Mouse (Mus musculus) heart, embryonic 10.5 days (tissue): ENCODE data around the gene Irgq. TPM values are rescaled to one million over a fixed set of nuclear protein-coding genes. Genes with fewer than 3 reads are reported as not detected.

ENCODE experiments used
- DNase-seq: peaks from one replicate; pipeline ENCODE4 v3.0.0-alpha.2; 2017; ENCODE audit warnings: low spot score
- H3K27ac ChIP-seq: fragments of 300-500 bp; sonication (generic); 2 replicates; pipeline ENCODE4 v1.5.1; 2016; ENCODE audit warnings: mild to moderate bottlenecking
- H3K27me3 ChIP-seq: fragments of 300-500 bp; sonication (generic); 2 replicates; pipeline ENCODE4 v1.6.1; 2016; ENCODE audit warnings: mild to moderate bottlenecking; ENCODE audit not compliant: poor library complexity, insufficient read depth, severe bottlenecking
- H3K36me3 ChIP-seq: fragments of 300-500 bp; sonication (generic); 2 replicates; pipeline ENCODE4 v1.6.1; 2016; ENCODE audit warnings: mild to moderate bottlenecking, moderate library complexity
- H3K4me1 ChIP-seq: fragments of 300-500 bp; sonication (generic); 2 replicates; pipeline ENCODE4 v1.6.1; 2016; ENCODE audit warnings: mild to moderate bottlenecking
- H3K4me3 ChIP-seq: fragments of 300-500 bp; sonication (generic); 2 replicates; pipeline ENCODE4 v1.5.1; 2016; ENCODE audit warnings: mild to moderate bottlenecking, moderate library complexity
- H3K9me3 ChIP-seq: fragments of 300-500 bp; sonication (generic); 2 replicates; pipeline ENCODE4 v1.6.1; 2016; ENCODE audit warnings: mild to moderate bottlenecking, moderate library complexity
- WGBS: fragments of 180-500 bp; shearing (Covaris S2); methylation state at CpG from one replicate; pipeline ENCODE4 v1.1.7; 2016; 5-methylcytosine and 5-hydroxymethylcytosine counted together
- polyA plus RNA-seq: library from polyadenylated mRNA; unstranded; fragments of >200 nt; fragmentation: Nextera tagmentation; extraction: Ambion mirVana; gene quantifications from 2 replicates; pipeline ENCODE4 v1.2.1, GENCODE M21; 2016

Irgq gene
- polyA plus RNA-seq, 1 experiment from 2014 or later = 5.7 TPM

GRCm38 (mm10) chr7:24564607-24565265 is 34.2 kb downstream of the Irgq start:
- Histone ChIP-seq H3K27ac (no peak overlapping the region), H3K4me1 (no peaks in the 10 kb centered on the region), H3K9me3 (no peaks in the 10 kb centered on the region), H3K27me3 (no peaks in the 10 kb centered on the region), H3K4me3 (no peak overlapping the region), H3K36me3 (peaks cover 78% of the 10 kb centered on the region)
- DNase-seq = no peak
- WGBS = 58% methylated on average over 6 of the region's 6 CpGs

DNA sequence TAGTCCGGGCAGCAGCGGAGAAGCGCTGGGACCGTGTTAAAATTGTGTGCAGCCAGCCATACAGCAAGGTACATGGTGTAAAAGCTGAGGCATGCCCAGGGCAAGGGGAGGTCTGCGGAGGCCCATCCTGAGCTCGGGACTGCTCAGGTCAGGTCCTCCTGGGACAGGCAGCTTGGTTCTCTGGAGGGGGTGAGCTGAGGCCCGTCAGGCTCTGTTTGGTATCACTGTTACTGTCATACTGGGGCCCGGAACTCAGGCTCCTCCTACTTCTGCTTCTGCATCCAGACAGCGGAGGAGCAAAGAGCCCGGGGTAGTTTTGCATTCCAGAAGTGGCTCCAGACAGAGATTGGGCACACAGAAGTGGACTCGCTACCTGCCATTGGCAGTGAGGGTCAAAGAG is 35.1 kb downstream of the Irgq start:
- 90% methylated on average over 11 of the region's 11 CpGs for WGBS
- H3K9me3 ChIP-seq = no peaks in the 10 kb centered on the region

DNA sequence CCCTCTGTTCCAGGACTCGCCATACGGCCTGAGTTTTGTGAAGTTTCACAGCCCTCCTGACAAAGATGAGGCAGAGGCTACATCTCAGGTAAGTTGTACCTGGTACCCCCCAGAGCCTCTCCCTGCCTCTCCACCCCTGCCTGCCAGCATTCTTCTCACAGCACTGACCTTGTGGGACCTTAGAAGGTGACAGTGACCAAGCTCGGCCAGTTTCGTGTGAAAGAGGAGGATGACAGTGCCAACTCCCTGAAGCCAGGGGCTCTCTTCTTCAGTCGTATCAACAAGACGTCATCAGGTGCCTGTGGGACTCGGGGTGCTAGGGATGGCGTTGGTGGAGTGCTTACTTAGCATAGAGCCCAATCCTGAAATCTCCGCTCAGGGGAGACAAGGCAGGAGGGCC is 35.7 kb downstream of the Irgq start:
- H3K4me1 ChIP-seq = no peaks in the 10 kb centered on the region
- H3K36me3 ChIP-seq = peaks cover 78% of the 10 kb centered on the region
- no peaks in the 10 kb centered on the region for H3K27me3 ChIP-seq
- H3K27ac ChIP-seq = no peak overlapping the region
- no peak overlapping the region for H3K4me3 ChIP-seq
- DNase-seq = no peak
- WGBS = 88% methylated on average over 9 of the region's 9 CpGs
- H3K9me3 ChIP-seq = no peaks in the 10 kb centered on the region

More for the DNA sequence above, 35.1 kb downstream of the Irgq start:
- no peak for DNase-seq
- H3K4me1 ChIP-seq = no peaks in the 10 kb centered on the region
- no peak overlapping the region for H3K4me3 ChIP-seq
- H3K27me3 ChIP-seq = no peaks in the 10 kb centered on the region
- no peak overlapping the region for H3K27ac ChIP-seq
- peaks cover 78% of the 10 kb centered on the region for H3K36me3 ChIP-seq

DNA sequence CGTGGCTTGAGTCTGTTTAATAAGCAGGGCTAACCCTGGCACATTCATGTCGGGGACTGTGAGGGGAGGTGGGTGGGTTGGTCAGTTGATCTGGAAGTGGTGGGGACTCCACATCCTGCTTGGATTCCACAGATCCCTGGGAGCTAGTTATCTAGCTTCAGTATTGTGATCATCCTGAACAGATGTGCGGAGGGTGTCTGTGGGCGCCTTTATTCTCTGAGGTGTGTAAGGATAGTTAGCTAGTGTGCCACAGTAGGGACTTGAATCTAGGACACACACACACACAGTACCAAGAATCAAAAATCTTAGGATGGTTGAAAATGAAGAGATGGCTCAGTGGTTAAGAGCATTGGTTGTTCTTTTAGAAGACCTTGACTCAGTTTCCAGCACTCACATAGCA is 38.0 kb downstream of the Irgq start:
- Histone ChIP-seq H3K4me3 (no peak overlapping the region), H3K27me3 (no peaks in the 10 kb centered on the region), H3K9me3 (no peaks in the 10 kb centered on the region), H3K36me3 (peaks cover 82% of the 10 kb centered on the region), H3K27ac (no peak overlapping the region), H3K4me1 (0 out of 2 replicates have a peak, but pooled peaks cover 1% of the 10 kb centered on the region)
- DNase-seq = no peak
- 92% methylated on average over 4 of the region's 4 CpGs for WGBS

- DNase-seq = no peak
- Histone ChIP-seq H3K4me1 (peaks cover 6% of the 10 kb centered on the region; the same call in 1 of the 2 replicates), H3K27ac (no peak overlapping the region), H3K4me3 (no peak overlapping the region), H3K27me3 (no peaks in the 10 kb centered on the region), H3K36me3 (peaks cover 63% of the 10 kb centered on the region), H3K9me3 (no peaks in the 10 kb centered on the region)
- 81% methylated on average over 4 of the region's 4 CpGs for WGBS
These were observed 40.6 kb downstream of the Irgq start for GRCm38 (mm10) chr7:24571071-24571470.

DNA sequence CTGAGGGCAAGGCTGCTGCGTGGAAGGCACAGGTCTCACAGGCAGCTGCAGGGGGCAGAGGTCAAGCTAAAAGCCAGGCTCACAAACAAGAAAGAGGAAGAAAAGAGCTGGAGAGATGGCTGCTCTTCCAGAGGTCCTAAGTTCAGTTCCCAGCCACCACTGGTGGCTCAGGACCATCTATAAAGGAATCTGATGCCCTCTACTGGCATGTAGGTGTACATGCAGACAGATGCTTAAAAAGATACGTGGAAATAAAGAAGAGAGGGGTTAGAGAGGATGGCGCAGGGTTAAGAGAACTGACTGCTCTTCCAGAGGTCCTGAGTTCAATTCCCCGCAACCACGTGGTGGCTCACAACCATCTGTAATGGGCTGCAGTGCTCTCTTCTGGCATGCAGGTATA is 42.0 kb downstream of the Irgq start:
- Histone ChIP-seq H3K4me3 (no peak overlapping the region), H3K4me1 (peaks cover 6% of the 10 kb centered on the region; the same call in 1 of the 2 replicates), H3K27ac (no peak overlapping the region), H3K27me3 (no peaks in the 10 kb centered on the region), H3K36me3 (peaks cover 49% of the 10 kb centered on the region), H3K9me3 (no peaks in the 10 kb centered on the region)
- WGBS = 56% methylated on average over 5 of the region's 5 CpGs
- no peak for DNase-seq

- H3K27me3 ChIP-seq = no peaks in the 10 kb centered on the region
- no peaks in the 10 kb centered on the region for H3K9me3 ChIP-seq
- DNase-seq = no peak
- no peak overlapping the region for H3K4me3 ChIP-seq
- no peak overlapping the region for H3K27ac ChIP-seq
- peaks cover 6% of the 10 kb centered on the region; the same call in 1 of the 2 replicates for H3K4me1 ChIP-seq
- H3K36me3 ChIP-seq = peaks cover 37% of the 10 kb centered on the region
- 62% methylated on average over 12 of the region's 12 CpGs for WGBS
These were observed 43.8 kb downstream of the Irgq start for GRCm38 (mm10) chr7:24574224-24574796.

DNA sequence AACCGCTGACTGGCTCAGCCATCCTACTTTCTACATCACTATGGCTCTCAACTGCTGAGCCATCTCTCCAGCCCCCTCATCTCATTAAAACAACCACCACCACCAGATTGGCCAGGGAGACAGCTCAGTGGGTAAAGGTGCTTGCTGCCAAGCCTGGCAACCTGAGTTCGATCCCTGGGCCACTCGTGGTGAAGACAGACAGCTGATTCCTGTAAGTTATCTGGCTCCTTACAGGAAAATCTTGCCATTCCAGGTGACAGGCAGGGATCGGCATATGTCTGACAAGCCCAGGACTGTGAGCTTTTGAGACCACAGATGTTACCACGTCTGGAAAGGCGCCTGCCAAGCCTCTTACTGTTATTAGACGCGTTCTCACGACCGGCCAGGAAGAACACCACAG is 47.3 kb downstream of the Irgq start:
- 89% methylated on average over 10 of the region's 10 CpGs for WGBS
- Histone ChIP-seq H3K4me3 (no peak overlapping the region), H3K36me3 (peaks cover 6% of the 10 kb centered on the region), H3K9me3 (no peaks in the 10 kb centered on the region), H3K27me3 (no peaks in the 10 kb centered on the region), H3K4me1 (peaks cover 6% of the 10 kb centered on the region; the same call in 1 of the 2 replicates), H3K27ac (no peak overlapping the region)
- DNase-seq = no peak

- DNase-seq = no peak
- H3K27ac ChIP-seq = no peak overlapping the region
- whole genome bisulfite sequencing = 86% methylated on average over 6 of the region's 6 CpGs
- H3K4me1 ChIP-seq = peaks cover 10% of the 10 kb centered on the region
- H3K36me3 ChIP-seq = no peaks in the 10 kb centered on the region
- no peaks in the 10 kb centered on the region for H3K9me3 ChIP-seq
- H3K4me3 ChIP-seq = no peak overlapping the region
- peaks cover 45% of the 10 kb centered on the region for H3K27me3 ChIP-seq
These were observed 54.4 kb downstream of the Irgq start for GRCm38 (mm10) chr7:24584876-24585275.

- peaks cover 45% of the 10 kb centered on the region for H3K27me3 ChIP-seq
- H3K36me3 ChIP-seq = no peaks in the 10 kb centered on the region
- H3K4me1 ChIP-seq = peaks cover 10% of the 10 kb centered on the region
- no peak for DNase-seq
- no peaks in the 10 kb centered on the region for H3K9me3 ChIP-seq
- H3K27ac ChIP-seq = no peak overlapping the region
- WGBS = 26% methylated on average over 16 of the region's 16 CpGs
- no peak overlapping the region for H3K4me3 ChIP-seq
These were observed 55.5 kb downstream of the Irgq start for GRCm38 (mm10) chr7:24585995-24586394.

DNA sequence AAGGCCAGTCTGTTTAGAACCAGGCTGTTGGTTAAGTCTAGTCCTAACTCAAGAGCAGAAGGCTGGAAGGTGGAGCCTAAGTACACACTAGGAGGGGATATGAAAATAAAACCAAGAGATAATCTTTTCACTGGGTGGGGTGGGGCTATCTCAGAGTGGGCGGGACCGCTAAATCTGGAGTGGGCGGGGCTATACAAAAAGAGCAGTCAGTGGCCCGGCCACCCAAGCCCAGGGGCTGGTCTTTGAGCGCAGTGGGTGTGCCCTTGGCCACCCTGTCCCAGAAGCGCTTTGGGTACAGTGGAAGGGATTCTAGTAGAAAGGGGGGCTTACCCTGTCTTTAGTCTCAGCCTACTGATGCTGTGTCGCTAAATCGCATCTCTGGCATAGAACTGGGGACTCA is 56.3 kb downstream of the Irgq start:
- 8% methylated on average over 8 of the region's 8 CpGs for WGBS
- H3K4me1 ChIP-seq = peaks cover 10% of the 10 kb centered on the region
- peak overlapping the region; percentile 60 for H3K4me3 ChIP-seq
- H3K27me3 ChIP-seq = peaks cover 49% of the 10 kb centered on the region
- no peaks in the 10 kb centered on the region for H3K36me3 ChIP-seq
- no peak overlapping the region for H3K27ac ChIP-seq
- H3K9me3 ChIP-seq = no peaks in the 10 kb centered on the region
- DNase-seq = no peak

- H3K9me3 ChIP-seq = no peaks in the 10 kb centered on the region
- H3K4me3 ChIP-seq = peak within 1 kb of the TSS; percentile 60
- no peaks in the 10 kb centered on the region for H3K36me3 ChIP-seq
- peak within 1 kb of the TSS; percentile 72; the same call in 1 of the 2 replicates for H3K27ac ChIP-seq
- H3K27me3 ChIP-seq = peaks cover 49% of the 10 kb centered on the region
- WGBS = 8% methylated on average over 30 of the region's 30 CpGs
- peaks cover 10% of the 10 kb centered on the region for H3K4me1 ChIP-seq
- DNase-seq = peak; percentile 85
These were observed 57.0 kb downstream of the Irgq start, which contains the start of the genes Ethe1 and Zfp575 for GRCm38 (mm10) chr7:24587330-24588105. TSS of gene Ethe1 (plus strand) at chr7:24587543. TSS of gene Zfp575 (minus strand) at chr7:24587641.
